Mouse (Mus musculus): ENCODE measurements around the gene Gm10840.

DNA sequence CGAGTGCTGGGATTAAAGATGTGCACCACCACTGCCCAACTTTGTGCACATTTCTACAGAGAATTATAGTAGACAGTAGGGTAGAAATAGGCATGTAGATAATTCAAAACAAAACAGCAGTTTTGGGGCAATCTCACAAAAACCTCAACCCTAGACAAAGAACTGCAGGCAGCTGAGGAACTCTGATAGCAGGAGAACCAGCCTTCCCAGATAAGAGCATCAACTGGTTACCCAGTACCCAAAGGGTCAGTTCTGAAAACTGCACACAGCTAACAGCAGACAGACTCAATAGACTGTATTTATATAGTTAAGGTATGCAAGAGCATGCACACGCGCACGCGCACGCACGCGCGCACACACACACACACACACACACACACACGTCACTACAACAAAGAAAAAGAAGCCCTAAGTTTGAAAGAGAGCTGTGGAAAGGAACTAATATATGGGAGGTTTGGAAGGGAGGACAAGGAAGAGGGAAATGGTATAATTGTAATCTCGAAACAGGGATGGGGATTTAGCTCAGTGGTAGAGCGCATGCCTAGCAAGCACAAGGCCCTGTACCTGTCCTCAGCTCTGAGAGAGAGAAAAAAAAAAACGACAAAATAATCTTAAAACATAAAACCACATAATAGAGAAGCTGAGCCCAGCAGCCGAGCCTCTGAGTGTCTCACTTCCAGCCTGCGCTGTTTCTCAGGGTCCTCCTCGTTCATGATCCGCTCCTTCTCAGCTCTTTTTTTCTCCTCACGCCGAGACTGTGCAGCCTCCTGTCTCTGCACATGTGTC, 40.9 kb downstream of the Gm10840 start:
- no peak for TF ChIP-seq CTCF (IDR thresholded peaks at IDR 0.05; ENCODE audit: extremely low read depth, insufficient read depth, insufficient read length, insufficient replicate concordance)
- TF ChIP-seq POLR2A (IDR thresholded peaks at IDR 0.05; ENCODE audit: low read depth, low read length): no peak

All from spleen, adult 2 months (tissue).